Mouse (Mus musculus) ES-E14 (cell line): Measurements from ENCODE around the gene Cd200r3. TPM values are rescaled to one million over a fixed set of nuclear protein-coding genes. Genes with fewer than 3 reads are reported as not detected.
A peak's percentile ranks its signal among the peaks of the same experiment; 100 is the strongest.

Source experiments
- DNase-seq: peaks from one replicate; pipeline ENCODE4 v3.0.0-alpha.2; 2013; ENCODE audit warnings: low read depth, low spot score
- H3K27ac ChIP-seq: 2 replicates; pipeline ENCODE4 v1.5.1; 2012; ENCODE audit warnings: low read depth, mild to moderate bottlenecking, low read length, moderate library complexity, mixed read lengths; ENCODE audit not compliant: poor library complexity, insufficient read depth, severe bottlenecking
- H3K36me3 ChIP-seq: 2 replicates; pipeline ENCODE4 v1.6.1; 2012; ENCODE audit warnings: mild to moderate bottlenecking, low read length, moderate library complexity, mixed read lengths; ENCODE audit not compliant: control insufficient read depth, poor library complexity, insufficient read depth, severe bottlenecking
- H3K4me1 ChIP-seq, 2 experiments: fragments of 150-350 bp in 1 of 2; sonication (generic) in 1 of 2; 2 replicates each; pipeline ENCODE4 v1.6.1; 2012; ENCODE audit warnings: low read length in 2 of 2, mild to moderate bottlenecking in 1 of 2, mixed read lengths in 1 of 2; ENCODE audit not compliant: control insufficient read depth in 2 of 2, insufficient read depth in 2 of 2, poor library complexity in 1 of 2
- H3K4me3 ChIP-seq, 2 experiments: fragments of 150-350 bp in 1 of 2; sonication (generic) in 1 of 2; 2 replicates each; pipeline ENCODE4 v1.5.1; 2012; ENCODE audit warnings: low read length in 2 of 2, low read depth in 1 of 2, mild to moderate bottlenecking in 1 of 2, mixed read lengths in 1 of 2; ENCODE audit not compliant: insufficient read depth in 1 of 2, poor library complexity in 1 of 2, severe bottlenecking in 1 of 2
- H3K9ac ChIP-seq: 2 replicates; pipeline ENCODE4 v1.6.1; 2012; ENCODE audit warnings: low read depth, mild to moderate bottlenecking, low read length, mixed read lengths; ENCODE audit not compliant: poor library complexity, insufficient read depth, severe bottlenecking
- H3K9me3 ChIP-seq: fragments of 150-350 bp; sonication (generic); 2 replicates; pipeline ENCODE4 v1.6.1; 2012; ENCODE audit warnings: low read depth, mild to moderate bottlenecking, low read length; ENCODE audit not compliant: control insufficient read depth, insufficient read depth
- CHD2 ChIP-seq: IDR thresholded peaks from 2 replicates; pipeline ENCODE4 v1.6.1; 2014; ENCODE audit warnings: mild to moderate bottlenecking, low read depth, low read length, inconsistent platforms
- HCFC1 ChIP-seq: IDR thresholded peaks from 2 replicates; pipeline ENCODE4 v1.6.1; 2012; ENCODE audit warnings: low read length, inconsistent platforms, borderline replicate concordance; ENCODE audit not compliant: insufficient read depth
- MAFK ChIP-seq: IDR thresholded peaks from 2 replicates; pipeline ENCODE4 v1.6.1; 2014; ENCODE audit warnings: mild to moderate bottlenecking, low read depth, low read length, inconsistent platforms; ENCODE audit not compliant: insufficient read depth
- ZC3H11A ChIP-seq: IDR thresholded peaks from 2 replicates; pipeline ENCODE4 v1.6.1; 2012; ENCODE audit warnings: low read depth, mild to moderate bottlenecking, inconsistent platforms, low read length, borderline replicate concordance
- ZNF384 ChIP-seq: IDR thresholded peaks from 2 replicates; pipeline ENCODE4 v1.6.1; 2012; ENCODE audit warnings: low read depth, low read length, inconsistent platforms
- in situ Hi-C, 2 experiments: fragments of 600-800 bp; cut with MboI; formaldehyde crosslinking; loops; one replicate each; pipeline ENCODE4 v1.15.1; 2025; ENCODE audit warnings: low sequenced_read_pairs in 2 of 2, inconsistent platforms in 1 of 2; ENCODE audit not compliant: unreplicated experiment in 2 of 2
- total RNA-seq: library from RNA; depleted of rRNA; stranded (reverse); fragments of 300-350 nt; gene quantifications from 2 replicates; pipeline ENCODE4 v1.2.3, GENCODE M21; 2012

The Cd200r3 gene
- total RNA-seq, 1 experiment, result not detected

DNA sequence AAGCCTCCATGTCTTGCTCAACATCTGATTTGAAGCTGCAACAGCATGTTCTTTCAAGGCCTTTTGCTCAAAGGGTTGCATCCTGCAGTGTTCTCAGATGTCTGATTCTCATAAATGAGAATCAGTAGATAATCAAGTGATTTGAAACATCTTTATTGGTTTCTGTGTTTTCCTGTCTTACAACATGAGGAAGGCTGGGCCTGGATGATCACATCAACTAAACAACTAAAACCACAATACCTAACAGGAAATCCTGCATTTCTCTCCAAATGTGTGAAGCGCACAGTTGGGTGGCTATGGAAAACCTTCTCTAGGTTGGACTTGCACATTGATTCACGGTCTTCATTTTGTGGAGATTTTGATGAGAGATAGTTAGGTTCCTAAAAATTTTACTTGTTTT, 75.4 kb downstream of the Cd200r3 start:
- Histone ChIP-seq H3K4me1 (no peaks in the 10 kb centered on the region), H3K36me3 (no peaks in the 10 kb centered on the region), H3K9ac (no peak overlapping the region), H3K27ac (no peak overlapping the region), H3K4me3 (no peak overlapping the region), H3K9me3 (no peaks in the 10 kb centered on the region)
- in situ Hi-C loops, result no loop called here
- no peak for TF ChIP-seq MAFK
- no peak for TF ChIP-seq CHD2
- no peak for TF ChIP-seq HCFC1
- DNase-seq, result no peak

- in situ Hi-C loops, result no loop called here
- Histone ChIP-seq H3K4me1 (no peaks in the 10 kb centered on the region), H3K36me3 (no peaks in the 10 kb centered on the region), H3K9me3 (no peaks in the 10 kb centered on the region), H3K27ac (no peak overlapping the region), H3K4me3 (no peak overlapping the region), H3K9ac (no peak overlapping the region)
- DNase-seq, result no peak
- TF ChIP-seq HCFC1 (no peak), ZNF384 (no peak), CHD2 (no peak), MAFK (no peak), ZC3H11A (no peak)
These were observed 76.6 kb downstream of the Cd200r3 start for GRCm38 (mm10) chr16:45020055-45020454.

- DNase-seq, result no peak
- Histone ChIP-seq H3K36me3 (no peaks in the 10 kb centered on the region), H3K27ac (no peak overlapping the region), H3K4me3 (no peak overlapping the region), H3K9ac (no peak overlapping the region), H3K9me3 (no peaks in the 10 kb centered on the region), H3K4me1 (no peaks in the 10 kb centered on the region)
- in situ Hi-C loops, result no loop called here
- no peak for TF ChIP-seq HCFC1
- TF ChIP-seq CHD2, result no peak
- TF ChIP-seq MAFK, result no peak
- TF ChIP-seq ZNF384, result no peak
- no peak for TF ChIP-seq ZC3H11A
These were observed 77.3 kb downstream of the Cd200r3 start for GRCm38 (mm10) chr16:45020669-45021309.

GRCm38 (mm10) chr16:45021443-45021842, 78.0 kb downstream of the Cd200r3 start:
- TF ChIP-seq ZNF384 (no peak), MAFK (no peak), HCFC1 (no peak), ZC3H11A (no peak), CHD2 (no peak)
- Histone ChIP-seq H3K9me3 (no peaks in the 10 kb centered on the region), H3K4me1 (no peaks in the 10 kb centered on the region), H3K4me3 (no peak overlapping the region), H3K36me3 (no peaks in the 10 kb centered on the region), H3K27ac (no peak overlapping the region), H3K9ac (no peak overlapping the region)
- in situ Hi-C loops, result no loop called here
- DNase-seq, result no peak

GRCm38 (mm10) chr16:45023904-45024303, 80.4 kb downstream of the Cd200r3 start:
- no peaks in the 10 kb centered on the region for H3K9me3 ChIP-seq
- in situ Hi-C loops, result no loop called here
- TF ChIP-seq ZC3H11A, result peak; percentile 22; the same call in 1 of the 2 replicates
- no peak for TF ChIP-seq CHD2
- no peaks in the 10 kb centered on the region for H3K36me3 ChIP-seq
- H3K27ac ChIP-seq, result no peak overlapping the region
- no peaks in the 10 kb centered on the region for H3K4me1 ChIP-seq
- no peak overlapping the region for H3K9ac ChIP-seq
- no peak overlapping the region for H3K4me3 ChIP-seq
- DNase-seq, result peak; percentile 53
